Mouse (Mus musculus) embryonic facial prominence, embryonic 14.5 days (tissue): ENCODE measurements around the gene March9. TPM values are rescaled to one million over a fixed set of nuclear protein-coding genes. Genes with fewer than 3 reads are reported as not detected.

Source experiments
- ATAC-seq: fragments of 200-750 bp; cut with Nextera tagmentation; 2 replicates; pipeline ENCODE4 v1.8.0; 2017; ENCODE audit warnings: low read depth, moderate number of reproducible peaks, moderate TSS enrichment
- DNase-seq: peaks from one replicate; pipeline ENCODE4 v3.0.0-alpha.2; 2015; ENCODE audit warnings: low spot score
- H3K27ac ChIP-seq: fragments of 300-500 bp; sonication (generic); replicated peaks from 2 replicates; pipeline ENCODE4 v1.5.1; 2014; ENCODE audit warnings: low read depth, mild to moderate bottlenecking, low read length, moderate library complexity
- H3K27me3 ChIP-seq: fragments of 300-500 bp; sonication (generic); replicated peaks from 2 replicates; pipeline ENCODE4 v1.6.1; 2014; ENCODE audit warnings: low read length; ENCODE audit not compliant: control insufficient read depth, insufficient read depth
- H3K36me3 ChIP-seq: fragments of 300-500 bp; sonication (generic); 2 replicates; pipeline ENCODE4 v1.6.1; 2014; ENCODE audit warnings: low read length, mixed read lengths; ENCODE audit not compliant: control insufficient read depth, insufficient read depth
- H3K4me1 ChIP-seq: fragments of 300-500 bp; sonication (generic); 2 replicates; pipeline ENCODE4 v1.6.1; 2014; ENCODE audit warnings: antibody characterized with exemption, low read length; ENCODE audit not compliant: control insufficient read depth, insufficient read depth
- H3K4me2 ChIP-seq: fragments of 300-500 bp; sonication (generic); 2 replicates; pipeline ENCODE4 v1.6.1; 2014; ENCODE audit warnings: low read depth, mild to moderate bottlenecking, low read length, moderate library complexity, mixed read lengths
- H3K4me3 ChIP-seq: fragments of 300-500 bp; sonication (generic); 2 replicates; pipeline ENCODE4 v1.5.1; 2014; ENCODE audit warnings: low read depth, mild to moderate bottlenecking, low read length
- H3K9ac ChIP-seq: fragments of 300-500 bp; sonication (generic); 2 replicates; pipeline ENCODE4 v1.6.1; 2014; ENCODE audit warnings: low read depth, mild to moderate bottlenecking, low read length, moderate library complexity, mixed read lengths
- H3K9me3 ChIP-seq: fragments of 300-500 bp; sonication (generic); 2 replicates; pipeline ENCODE4 v1.6.1; 2016; ENCODE audit warnings: low read length; ENCODE audit not compliant: control insufficient read depth
- WGBS: fragments of 180-500 bp; shearing (Covaris S2); extraction: QIAGEN DNeasy Blood & Tissue Kit; methylation state at CpG from one replicate; pipeline ENCODE4 v1.1.7; 2014; 5-methylcytosine and 5-hydroxymethylcytosine counted together
- polyA plus RNA-seq: library from polyadenylated mRNA; unstranded; fragments of >200 nt; fragmentation: Nextera tagmentation; extraction: Ambion mirVana; gene quantifications from 2 replicates; pipeline ENCODE4 v1.2.1, GENCODE M21; 2014

March9 gene
- polyA plus RNA-seq, 1 experiment from 2014 or later = 2.0 TPM

DNA sequence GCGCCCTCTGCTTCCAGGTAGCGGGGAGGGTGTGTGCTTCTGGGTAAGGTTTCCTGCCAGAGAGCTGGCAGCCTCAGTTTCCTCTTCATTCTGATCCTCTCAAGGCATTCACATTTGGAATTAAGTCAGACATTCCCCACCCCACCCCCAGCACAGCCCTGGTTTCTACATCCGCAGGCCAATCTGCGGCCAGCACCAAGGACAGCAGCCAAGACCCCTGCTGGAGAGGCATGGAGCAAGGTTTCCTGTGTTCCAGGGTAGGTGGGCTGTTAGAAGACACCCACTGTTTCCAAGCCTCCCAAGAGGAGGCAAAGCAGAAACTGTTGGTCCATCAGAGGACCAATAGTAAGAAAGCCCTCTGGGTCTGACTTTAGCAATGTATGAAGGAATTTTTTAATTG lies 5.3 kb downstream of the March9 start:
- WGBS = 59% methylated on average over 4 of the region's 4 CpGs
- no peak overlapping the region for H3K27ac ChIP-seq
- H3K27me3 ChIP-seq = peaks cover 30% of the 10 kb centered on the region
- H3K9me3 ChIP-seq = no peaks in the 10 kb centered on the region
- H3K36me3 ChIP-seq = peaks cover 25% of the 10 kb centered on the region
- H3K4me3 ChIP-seq = no peak overlapping the region
- DNase-seq = no peak
- no peak overlapping the region for H3K4me2 ChIP-seq
- H3K9ac ChIP-seq = no peak overlapping the region
- ATAC-seq = no peak
- H3K4me1 ChIP-seq = peaks cover 4% of the 10 kb centered on the region; the same call in 1 of the 2 replicates

DNA sequence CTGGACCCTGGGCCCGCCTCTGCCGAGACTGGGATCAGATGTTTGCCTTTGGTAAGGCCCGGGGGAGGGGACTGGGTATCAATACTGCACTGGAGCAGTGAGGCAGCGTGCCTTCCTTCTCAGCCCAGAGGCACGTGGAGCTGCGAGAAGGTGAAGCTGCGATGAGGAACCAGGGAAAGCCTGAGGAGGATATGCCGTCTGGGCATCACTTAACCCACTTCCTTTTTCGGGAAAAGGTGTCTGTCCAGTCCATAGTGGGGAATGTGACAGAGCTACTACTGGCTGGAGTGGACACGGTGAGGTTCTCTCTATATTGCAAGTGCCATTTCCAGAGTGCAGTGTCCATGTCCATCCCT lies 9.9 kb downstream of the March9 start:
- Histone ChIP-seq H3K27ac (no peak overlapping the region), H3K36me3 (peaks cover 1% of the 10 kb centered on the region; the same call in 1 of the 2 replicates), H3K4me2 (no peak overlapping the region), H3K9ac (no peak overlapping the region), H3K27me3 (peaks cover 50% of the 10 kb centered on the region), H3K9me3 (no peaks in the 10 kb centered on the region), H3K4me1 (no peaks in the 10 kb centered on the region), H3K4me3 (no peak overlapping the region)
- no peak for ATAC-seq
- no peak for DNase-seq
- WGBS = 18% methylated on average over 9 of the region's 10 CpGs

GRCm38 (mm10) chr10:127049395-127050118 lies 10.4 kb downstream of the March9 start:
- H3K9me3 ChIP-seq = no peaks in the 10 kb centered on the region
- no peak overlapping the region for H3K9ac ChIP-seq
- no peak for DNase-seq
- H3K27me3 ChIP-seq = peaks cover 50% of the 10 kb centered on the region
- ATAC-seq = peak; percentile 24; the same call in 1 of the 2 replicates
- peak overlapping the region; percentile 15 for H3K4me3 ChIP-seq
- peaks cover 6% of the 10 kb centered on the region; the same call in 1 of the 2 replicates for H3K36me3 ChIP-seq
- peak overlapping the region; percentile 28; the same call in 1 of the 2 replicates for H3K4me2 ChIP-seq
- H3K4me1 ChIP-seq = no peaks in the 10 kb centered on the region
- 5% methylated on average over 23 of the region's 29 CpGs for whole genome bisulfite sequencing
- no peak overlapping the region for H3K27ac ChIP-seq

GRCm38 (mm10) chr10:127048608-127049394 lies 11.2 kb downstream of the March9 start:
- H3K4me1 ChIP-seq = no peaks in the 10 kb centered on the region
- H3K27ac ChIP-seq = no peak overlapping the region
- no peak overlapping the region for H3K9ac ChIP-seq
- peaks cover 50% of the 10 kb centered on the region for H3K27me3 ChIP-seq
- 0 out of 2 replicates have a peak, but pooled peaks have one; percentile 8 for ATAC-seq
- no peak for DNase-seq
- peak overlapping the region; percentile 28 for H3K4me2 ChIP-seq
- peaks cover 6% of the 10 kb centered on the region; the same call in 1 of the 2 replicates for H3K36me3 ChIP-seq
- peak overlapping the region; percentile 15 for H3K4me3 ChIP-seq
- WGBS = 3% methylated on average over 35 of the region's 35 CpGs
- H3K9me3 ChIP-seq = no peaks in the 10 kb centered on the region

- H3K9me3 ChIP-seq = no peaks in the 10 kb centered on the region
- H3K4me2 ChIP-seq = peak within 1 kb of the TSS; percentile 28
- peaks cover 1% of the 10 kb centered on the region; the same call in 1 of the 2 replicates for H3K4me1 ChIP-seq
- no peak within 1 kb of the TSS for H3K9ac ChIP-seq
- no peak within 1 kb of the TSS for H3K27ac ChIP-seq
- peak within 1 kb of the TSS; percentile 15 for H3K4me3 ChIP-seq
- peaks cover 50% of the 10 kb centered on the region for H3K27me3 ChIP-seq
- ATAC-seq (no peak), DNase-seq (no peak)
- peaks cover 6% of the 10 kb centered on the region; the same call in 1 of the 2 replicates for H3K36me3 ChIP-seq
- 17% methylated on average over 5 of the region's 5 CpGs for WGBS
Measured at GRCm38 (mm10) chr10:127047954-127048353, 12.0 kb downstream of the March9 start, which contains the start of gene Cyp27b1. TSS of gene Cyp27b1 (plus strand) at chr10:127048250.

DNA sequence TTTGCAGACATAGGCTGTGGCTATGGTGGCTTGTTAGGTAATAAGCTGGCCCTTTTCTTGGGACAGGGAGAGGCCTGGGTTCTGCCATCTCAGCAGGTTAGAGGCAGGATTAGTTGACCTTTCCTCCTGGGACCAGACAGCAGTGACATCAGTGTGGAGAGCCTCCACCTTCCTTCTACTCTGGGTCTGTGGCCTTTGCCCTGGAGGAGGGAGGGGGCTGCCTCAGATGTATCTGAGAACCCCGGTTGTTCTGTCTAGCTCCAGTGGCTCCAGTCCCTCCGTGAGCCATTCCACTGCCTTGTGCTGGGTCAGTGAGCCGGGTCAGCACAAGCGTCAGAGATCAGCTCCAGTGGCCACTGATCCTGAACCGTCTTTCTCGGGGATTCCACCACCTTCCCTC lies 16.8 kb downstream of the March9 start:
- Histone ChIP-seq H3K9ac (no peak overlapping the region), H3K27ac (no peak overlapping the region), H3K4me2 (peak overlapping the region; percentile 81; the same call in 1 of the 2 replicates), H3K9me3 (no peaks in the 10 kb centered on the region), H3K27me3 (peaks cover 8% of the 10 kb centered on the region), H3K4me1 (peaks cover 7% of the 10 kb centered on the region), H3K4me3 (no peak overlapping the region), H3K36me3 (peaks cover 6% of the 10 kb centered on the region; the same call in 1 of the 2 replicates)
- 78% methylated on average over 5 of the region's 6 CpGs for WGBS
- DNase-seq = no peak
- no peak for ATAC-seq

DNA sequence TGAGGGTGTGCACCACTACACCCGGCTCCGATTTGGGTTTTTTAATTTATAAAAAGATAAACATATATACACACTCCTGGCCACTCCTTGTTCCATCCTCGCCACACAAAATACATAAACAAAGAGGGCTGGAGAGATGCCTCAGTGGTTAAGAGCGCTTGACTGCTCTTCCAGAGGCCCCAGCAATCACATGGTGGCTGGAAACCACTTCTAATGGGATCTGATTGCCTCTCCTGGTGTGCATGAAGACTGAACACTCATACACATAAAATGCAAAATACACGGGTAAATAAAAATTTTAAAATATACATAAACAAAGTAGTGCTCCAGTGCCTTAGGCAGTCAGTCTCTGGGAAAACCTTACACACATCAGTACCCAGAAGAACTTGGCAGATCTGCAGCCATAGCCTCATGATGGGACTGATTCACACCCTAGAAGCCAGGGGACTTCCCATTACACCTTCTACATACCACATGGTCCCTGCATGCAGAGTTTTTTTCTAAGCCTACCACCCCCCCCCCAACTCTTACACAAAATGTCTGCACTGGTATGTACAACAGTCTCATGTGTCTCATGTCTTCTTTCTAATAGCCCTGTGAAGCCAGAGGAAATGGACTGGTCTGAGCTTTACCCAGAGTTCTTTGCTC lies 17.4 kb downstream of the March9 start:
- no peak for ATAC-seq
- DNase-seq = no peak
- H3K27me3 ChIP-seq = peaks cover 2% of the 10 kb centered on the region; the same call in 1 of the 2 replicates
- H3K36me3 ChIP-seq = peaks cover 6% of the 10 kb centered on the region; the same call in 1 of the 2 replicates
- H3K27ac ChIP-seq = peak overlapping the region; percentile 78
- WGBS = 14% methylated on average over 5 of the region's 5 CpGs
- peak overlapping the region; percentile 71 for H3K4me3 ChIP-seq
- peak overlapping the region; percentile 81 for H3K4me2 ChIP-seq
- peak overlapping the region; percentile 75 for H3K9ac ChIP-seq
- H3K9me3 ChIP-seq = no peaks in the 10 kb centered on the region
- peaks cover 7% of the 10 kb centered on the region for H3K4me1 ChIP-seq

- ATAC-seq = peak; percentile 90
- WGBS = under 1% methylated on average over 44 of the region's 44 CpGs
- no peaks in the 10 kb centered on the region for H3K9me3 ChIP-seq
Measured at GRCm38 (mm10) chr10:127041774-127042338, 18.1 kb downstream of the March9 start.

More at GRCm38 (mm10) chr10:127041774-127042338, 18.1 kb downstream of the March9 start:
- H3K4me2 ChIP-seq = peak overlapping the region; percentile 81
- H3K4me1 ChIP-seq = peaks cover 7% of the 10 kb centered on the region
- peak overlapping the region; percentile 71 for H3K4me3 ChIP-seq
- H3K27me3 ChIP-seq = no peaks in the 10 kb centered on the region
- peak; percentile 94 for DNase-seq
- peak overlapping the region; percentile 78 for H3K27ac ChIP-seq
- peak overlapping the region; percentile 75 for H3K9ac ChIP-seq
- peaks cover 6% of the 10 kb centered on the region; the same call in 1 of the 2 replicates for H3K36me3 ChIP-seq
